Mouse (Mus musculus) C2C12 (cell line): ENCODE measurements around the gene Zfp94. TPM values are rescaled to one million over a fixed set of nuclear protein-coding genes. Genes with fewer than 3 reads are reported as not detected.

Source experiments
- H3K27me3 ChIP-seq: one replicate; pipeline ENCODE4 v1.6.1; 2011; ENCODE audit not compliant: control insufficient read depth, insufficient read depth, insufficient read length
- H3K36me3 ChIP-seq: one replicate; pipeline ENCODE4 v1.6.1; 2011; ENCODE audit not compliant: control insufficient read depth, insufficient read depth
- H3K4me3 ChIP-seq: one replicate; pipeline ENCODE4 v1.5.1; 2011; ENCODE audit warnings: mild to moderate bottlenecking, control low read depth; ENCODE audit not compliant: poor library complexity, insufficient read depth, severe bottlenecking
- H3K79me2 ChIP-seq: one replicate; pipeline ENCODE4 v1.6.1; 2011; ENCODE audit not compliant: control insufficient read depth, insufficient read depth
- H3K79me3 ChIP-seq: one replicate; pipeline ENCODE4 v1.6.1; 2011; ENCODE audit warnings: low read depth, control low read depth
- H3ac ChIP-seq: one replicate; pipeline ENCODE3; 2011; ENCODE audit warnings: low read depth; ENCODE audit not compliant: control insufficient read depth, insufficient read length
- CEBPB ChIP-seq: IDR thresholded peaks from one replicate; pipeline ENCODE4 v1.6.1; 2011; ENCODE audit warnings: low read depth, mild to moderate bottlenecking, control low read depth, moderate library complexity
- CTCF ChIP-seq: IDR thresholded peaks from one replicate; pipeline ENCODE4 v1.5.1; 2011; ENCODE audit not compliant: control insufficient read depth, insufficient read depth, insufficient read length
- FOSL1 ChIP-seq: IDR thresholded peaks from one replicate; pipeline ENCODE4 v1.8.0; 2011; ENCODE audit warnings: mild to moderate bottlenecking, low read length; ENCODE audit not compliant: poor library complexity, insufficient read depth, severe bottlenecking
- MAX ChIP-seq: IDR thresholded peaks from one replicate; pipeline ENCODE4 v1.6.1; 2011; ENCODE audit warnings: mild to moderate bottlenecking, control low read depth
- MYOD1 ChIP-seq: IDR thresholded peaks from one replicate; pipeline ENCODE4 v1.6.1; 2011; ENCODE audit warnings: low read depth; ENCODE audit not compliant: control insufficient read depth, insufficient read length
- MYOG ChIP-seq: IDR thresholded peaks from one replicate; pipeline ENCODE4 v1.6.1; 2011; ENCODE audit not compliant: control insufficient read depth, insufficient read length; ENCODE audit errors: extremely low read depth
- USF1 ChIP-seq: IDR thresholded peaks from one replicate; pipeline ENCODE4 v1.6.1; 2011; ENCODE audit warnings: low read depth, mild to moderate bottlenecking, control low read depth, moderate library complexity
- polyA plus RNA-seq: library from polyadenylated mRNA; unstranded; fragments of >200 nt; fragmentation: generic; extraction: Trizol; gene quantifications from one replicate; pipeline ENCODE4 v1.2.1, GENCODE M21; 2012; ENCODE audit warnings: missing spikeins

Zfp94 gene
- polyA plus RNA-seq, 1 experiment, result 2.4 TPM

DNA sequence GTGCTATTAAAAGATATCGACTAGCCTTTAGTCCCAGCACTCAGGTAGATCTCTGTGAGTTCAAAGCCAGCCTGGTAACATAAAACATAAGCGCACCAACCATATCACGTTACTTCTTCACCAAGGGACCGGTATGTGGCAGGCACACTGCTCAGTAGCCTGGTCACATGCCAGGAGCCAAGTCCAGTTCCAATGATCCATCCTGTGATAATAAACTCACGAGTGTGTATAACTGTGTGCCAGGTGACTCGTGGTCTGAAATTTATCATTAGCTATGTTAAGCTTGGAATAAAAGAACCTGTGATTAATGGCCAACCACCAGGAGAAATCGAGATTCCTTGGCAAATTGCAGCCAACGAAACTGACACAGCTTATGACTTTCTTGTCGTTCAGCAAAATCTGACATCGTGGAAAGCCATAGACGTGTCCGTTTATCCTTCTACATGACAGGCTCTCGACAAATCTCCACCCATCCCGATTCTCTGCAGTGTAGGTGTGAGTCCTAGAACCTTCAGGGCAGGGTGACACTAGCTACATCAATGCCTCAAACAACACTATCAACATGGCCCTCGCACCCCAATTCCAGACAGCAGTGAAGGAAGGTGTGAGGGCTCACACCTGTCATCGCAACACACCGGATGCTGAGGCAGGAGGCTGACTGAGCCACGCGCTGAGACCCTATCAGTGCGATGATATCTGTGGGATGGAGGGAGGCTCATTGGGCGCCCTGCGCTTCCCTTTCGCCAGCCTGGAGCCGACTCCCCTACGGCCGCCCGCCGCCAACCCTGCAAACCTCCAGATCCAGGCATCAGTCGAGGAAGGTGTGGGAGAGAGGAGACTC, 520 bp downstream of the Zfp94 start:
- H3K4me3 ChIP-seq, result peak overlapping the region; percentile 34
- peaks cover 9% of the 10 kb centered on the region for H3K27me3 ChIP-seq
- H3K36me3 ChIP-seq, result no peaks in the 10 kb centered on the region
- H3K79me3 ChIP-seq, result no peaks in the 10 kb centered on the region
- H3ac ChIP-seq, result peak overlapping the region; percentile 76
- TF ChIP-seq MYOD1 (no peak), CEBPB (no peak), USF1 (no peak), MAX (no peak), MYOG (no peak), FOSL1 (no peak), CTCF (no peak)
- no peaks in the 10 kb centered on the region for H3K79me2 ChIP-seq

- H3K27me3 ChIP-seq, result no peaks in the 10 kb centered on the region
- H3K4me3 ChIP-seq, result no peak within 1 kb of the TSS
- no peaks in the 10 kb centered on the region for H3K79me2 ChIP-seq
- no peaks in the 10 kb centered on the region for H3K36me3 ChIP-seq
- no peaks in the 10 kb centered on the region for H3K79me3 ChIP-seq
- no peak within 1 kb of the TSS for H3ac ChIP-seq
- TF ChIP-seq CTCF, result no peak
- no peak for TF ChIP-seq MAX
- no peak for TF ChIP-seq MYOD1
These were observed 15.6 kb downstream of the Zfp94 start, which contains the start of gene Zfp61 for GRCm38 (mm10) chr7:24300771-24301282. TSS of gene Zfp61 (minus strand) at chr7:24301232.

DNA sequence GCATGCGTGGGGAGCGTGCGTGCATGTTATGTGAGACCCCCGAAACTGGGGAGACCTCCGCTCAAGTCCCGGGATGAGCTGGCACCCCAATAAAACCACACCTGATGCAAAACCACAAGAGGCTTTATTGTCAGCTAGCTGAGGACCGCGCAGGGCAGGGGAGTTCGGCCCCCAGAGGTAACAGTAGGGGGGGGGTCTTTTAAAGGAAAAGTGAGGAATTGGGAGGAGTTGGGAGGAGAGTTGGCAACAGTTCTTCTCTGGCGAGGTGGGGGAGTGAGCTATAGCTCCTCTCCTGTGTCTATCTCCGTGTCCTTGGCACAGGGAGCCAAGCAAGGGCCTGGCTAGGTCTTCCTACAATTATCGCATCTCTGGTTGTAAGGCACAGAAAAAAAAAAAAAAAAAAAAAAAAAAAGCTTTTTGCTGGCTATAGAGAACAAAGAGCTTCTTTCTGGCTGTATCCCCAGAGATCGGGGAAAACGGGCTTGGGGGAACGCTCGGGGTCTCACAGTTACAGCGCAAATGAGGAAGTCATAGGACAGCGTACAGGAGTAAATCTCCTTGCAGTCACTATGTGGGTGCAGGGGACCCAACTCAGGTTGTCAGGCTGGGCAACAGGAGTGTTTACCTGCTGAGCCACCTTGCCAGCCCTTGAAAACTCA, 16.5 kb downstream of the Zfp94 start:
- no peak for TF ChIP-seq CTCF
- TF ChIP-seq MYOD1, result no peak
- TF ChIP-seq FOSL1, result no peak
- TF ChIP-seq MAX, result no peak
- TF ChIP-seq USF1, result no peak
- no peak for TF ChIP-seq CEBPB
- TF ChIP-seq MYOG, result no peak
- no peaks in the 10 kb centered on the region for H3K79me2 ChIP-seq
- H3K4me3 ChIP-seq, result peak overlapping the region; percentile 49
- H3K27me3 ChIP-seq, result no peaks in the 10 kb centered on the region
- no peaks in the 10 kb centered on the region for H3K79me3 ChIP-seq
- no peak overlapping the region for H3ac ChIP-seq
- H3K36me3 ChIP-seq, result peaks cover 8% of the 10 kb centered on the region

- H3ac ChIP-seq, result peak overlapping the region; percentile 36
- peak overlapping the region; percentile 49 for H3K4me3 ChIP-seq
- peaks cover 9% of the 10 kb centered on the region for H3K36me3 ChIP-seq
- no peaks in the 10 kb centered on the region for H3K27me3 ChIP-seq
- no peak for TF ChIP-seq MAX
- no peak for TF ChIP-seq MYOD1
- TF ChIP-seq CTCF, result no peak
- TF ChIP-seq CEBPB, result no peak
- TF ChIP-seq FOSL1, result no peak
- TF ChIP-seq MYOG, result no peak
- TF ChIP-seq USF1, result no peak
- H3K79me3 ChIP-seq, result no peaks in the 10 kb centered on the region
- H3K79me2 ChIP-seq, result no peaks in the 10 kb centered on the region
These were observed 17.3 kb downstream of the Zfp94 start for GRCm38 (mm10) chr7:24298973-24299708.

DNA sequence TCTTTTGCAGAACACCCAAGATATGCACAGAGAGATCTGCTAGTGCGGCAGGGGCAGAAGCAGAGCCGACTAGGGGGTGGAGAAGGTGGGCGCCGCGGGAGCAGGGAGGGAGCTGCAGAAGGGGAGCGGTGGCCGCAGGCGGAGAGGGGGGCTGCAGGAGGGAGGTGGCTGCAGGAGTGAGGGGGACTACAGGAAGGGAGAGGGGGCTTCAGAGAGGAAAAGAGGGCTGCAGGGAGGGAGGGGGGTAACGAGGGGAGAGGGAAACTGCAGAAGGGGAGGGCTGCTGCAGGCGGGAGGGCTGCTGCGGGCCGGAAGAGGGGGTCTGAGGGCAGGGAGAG, 17.9 kb downstream of the Zfp94 start:
- no peaks in the 10 kb centered on the region for H3K79me2 ChIP-seq
- H3K79me3 ChIP-seq, result no peaks in the 10 kb centered on the region
- peak overlapping the region; percentile 36 for H3ac ChIP-seq
- peaks cover 9% of the 10 kb centered on the region for H3K36me3 ChIP-seq
- H3K27me3 ChIP-seq, result no peaks in the 10 kb centered on the region
- TF ChIP-seq MAX (no peak), MYOG (no peak), MYOD1 (no peak), CEBPB (no peak), CTCF (no peak), USF1 (no peak), FOSL1 (no peak)
- peak overlapping the region; percentile 49 for H3K4me3 ChIP-seq
